Mouse (Mus musculus): ENCODE measurements around the gene Kcnip1.

DNA sequence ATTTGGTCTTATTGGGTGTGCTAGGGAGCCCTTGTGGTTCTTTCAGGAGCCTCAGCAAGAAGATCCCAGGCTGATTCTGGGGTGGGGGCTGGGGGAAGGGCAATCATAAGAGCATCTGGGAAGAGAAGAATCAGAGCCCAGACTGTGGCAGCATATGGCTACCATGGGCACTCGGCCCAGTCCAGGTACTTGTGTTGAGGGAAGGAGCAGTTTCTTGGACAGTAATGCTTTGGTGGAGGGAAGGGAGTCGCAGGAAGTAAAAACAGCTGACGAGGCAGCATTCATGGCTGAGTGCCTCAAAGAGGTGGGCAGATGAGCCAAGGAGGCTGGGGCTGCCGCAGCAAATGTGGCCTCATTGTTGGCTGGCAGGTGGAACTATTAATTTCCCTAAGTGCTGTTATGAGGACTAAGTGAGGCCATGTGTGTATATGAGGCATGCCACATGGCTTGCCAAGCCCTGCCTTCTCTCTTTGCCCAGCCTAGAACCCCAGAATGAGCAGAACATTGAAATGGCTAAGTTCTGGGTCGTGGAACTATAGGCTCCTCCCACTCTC, 245.5 kb downstream of the Kcnip1 start:
- TF ChIP-seq POLR2A (IDR thresholded peaks at IDR 0.05; ENCODE audit: insufficient read depth, low read depth, low read length) (no peak), CTCF (IDR thresholded peaks at IDR 0.05; ENCODE audit: insufficient read depth, low read depth, low read length) (no peak)
